Mouse (Mus musculus): ENCODE results near the gene Tmem214.

GRCm38 (mm10) chr5:30863852-30864251 lies 4.0 kb upstream of the Tmem214 start:
- TF ChIP-seq GATA1 (IDR thresholded peaks at IDR 0.05; ENCODE audit: low read length) (no peak), TAL1 (IDR thresholded peaks at IDR 0.05; ENCODE audit: low read length) (no peak)

All from erythroblast, embryonic 14.5 days (primary cell).